Mouse (Mus musculus) hindbrain, postnatal 0 days (tissue): ENCODE measurements around the gene Olfr221. TPM values are rescaled to one million over a fixed set of nuclear protein-coding genes. Genes with fewer than 3 reads are reported as not detected.

Source experiments
- ATAC-seq: fragments of 200-750 bp; cut with Nextera tagmentation; 2 replicates; pipeline ENCODE4 v1.8.0; 2017; ENCODE audit warnings: mild to moderate bottlenecking, moderate TSS enrichment, moderate library complexity
- DNase-seq: peaks from one replicate; pipeline ENCODE4 v3.0.0-alpha.2; 2015; ENCODE audit warnings: low spot score
- H3K27ac ChIP-seq: fragments of 300-500 bp; sonication (generic); 2 replicates; pipeline ENCODE4 v1.5.1; 2014; ENCODE audit warnings: mild to moderate bottlenecking
- H3K27me3 ChIP-seq: fragments of 300-500 bp; sonication (generic); 2 replicates; pipeline ENCODE4 v1.6.1; 2014; ENCODE audit warnings: low read length, mixed read lengths; ENCODE audit not compliant: insufficient read depth
- H3K36me3 ChIP-seq: fragments of 300-500 bp; sonication (generic); 2 replicates; pipeline ENCODE4 v1.6.1; 2014; ENCODE audit warnings: low read length, mixed read lengths; ENCODE audit not compliant: insufficient read depth
- H3K4me1 ChIP-seq: fragments of 300-500 bp; sonication (generic); 2 replicates; pipeline ENCODE4 v1.6.1; 2014; ENCODE audit warnings: antibody characterized with exemption, low read length, mixed read lengths; ENCODE audit not compliant: insufficient read depth
- H3K4me2 ChIP-seq: fragments of 300-500 bp; sonication (generic); 2 replicates; pipeline ENCODE4 v1.6.1; 2014; ENCODE audit warnings: low read depth, mild to moderate bottlenecking, low read length, moderate library complexity, mixed read lengths
- H3K4me3 ChIP-seq: fragments of 300-500 bp; sonication (generic); 2 replicates; pipeline ENCODE4 v1.5.1; 2014; ENCODE audit warnings: low read length
- H3K9ac ChIP-seq: fragments of 300-500 bp; sonication (generic); replicated peaks from 2 replicates; pipeline ENCODE4 v1.6.1; 2014; ENCODE audit warnings: mild to moderate bottlenecking, low read length, moderate library complexity, mixed read lengths
- H3K9me3 ChIP-seq: fragments of 300-500 bp; sonication (generic); 2 replicates; pipeline ENCODE4 v1.6.1; 2016; ENCODE audit warnings: low read length, mixed read lengths
- CTCF ChIP-seq: IDR thresholded peaks from 2 replicates; pipeline ENCODE4 v1.5.1; 2016; ENCODE audit warnings: antibody characterized with exemption, control low read depth, low read depth
- WGBS: fragments of 180-500 bp; shearing (Covaris S2); extraction: QIAGEN DNeasy Blood & Tissue Kit; methylation state at CpG from one replicate; pipeline ENCODE4 v1.1.7; 2014; 5-methylcytosine and 5-hydroxymethylcytosine counted together
- polyA plus RNA-seq: library from polyadenylated mRNA; unstranded; fragments of >200 nt; fragmentation: Nextera tagmentation; extraction: Ambion mirVana; gene quantifications from 2 replicates; pipeline ENCODE4 v1.2.1, GENCODE M21; 2015
- total RNA-seq: library from RNA; depleted of rRNA; stranded (reverse); fragments of >200 nt; gene quantifications from 2 replicates; pipeline ENCODE4 v1.2.3, GENCODE M21; 2014

Olfr221 gene
- total and polyA plus RNA-seq, 2 experiments from 2014 or later, result not detected

DNA sequence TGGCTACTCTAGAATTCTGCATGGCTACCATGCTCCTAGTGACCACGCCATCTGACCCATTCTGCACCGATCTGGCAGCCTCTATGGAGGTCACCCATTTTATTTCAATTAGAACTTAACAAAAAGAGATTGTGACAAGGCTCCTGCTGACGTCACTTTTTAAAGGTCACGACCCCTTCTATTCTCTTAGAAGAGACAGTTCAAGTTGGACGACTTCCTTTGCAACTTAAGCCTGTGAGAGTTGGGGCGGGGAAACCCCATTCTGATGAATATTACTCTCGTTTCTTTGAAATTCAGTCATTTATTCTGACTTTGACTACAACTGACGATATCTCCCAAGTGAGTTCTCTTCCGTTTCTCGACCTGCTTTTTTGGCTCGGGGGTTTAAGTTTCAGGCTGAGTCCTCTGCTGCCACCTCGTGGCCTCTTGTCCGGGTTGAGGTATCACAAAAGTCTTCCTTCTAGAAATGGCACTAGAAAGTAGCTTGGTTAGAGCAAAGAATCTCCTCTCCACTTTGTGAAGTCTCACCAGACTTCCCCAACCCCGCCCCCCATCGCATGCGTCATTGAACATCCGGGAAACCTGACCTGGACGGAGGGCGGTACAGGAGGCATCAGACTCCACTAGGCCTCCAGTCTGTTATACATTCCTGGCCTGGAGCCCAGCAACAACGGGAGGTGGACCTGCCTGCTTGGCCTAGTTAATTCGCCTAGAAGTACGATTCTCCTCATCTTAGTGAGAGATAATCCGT, 19.4 kb downstream of the Olfr221 start:
- H3K36me3 ChIP-seq, result no peaks in the 10 kb centered on the region
- DNase-seq, result peak; percentile 94
- TF ChIP-seq CTCF, result peak; percentile 76
- 3% methylated on average over 23 of the region's 23 CpGs for WGBS
- H3K9me3 ChIP-seq, result no peaks in the 10 kb centered on the region
- ATAC-seq, result peak; percentile 59
- peak overlapping the region; percentile 35; the same call in 1 of the 2 replicates for H3K9ac ChIP-seq
- peaks cover 20% of the 10 kb centered on the region; the same call in 1 of the 2 replicates for H3K4me1 ChIP-seq
- peak overlapping the region; percentile 55 for H3K4me2 ChIP-seq
- H3K4me3 ChIP-seq, result peak overlapping the region; percentile 15
- peak overlapping the region; percentile 82 for H3K27ac ChIP-seq
- H3K27me3 ChIP-seq, result no peaks in the 10 kb centered on the region

DNA sequence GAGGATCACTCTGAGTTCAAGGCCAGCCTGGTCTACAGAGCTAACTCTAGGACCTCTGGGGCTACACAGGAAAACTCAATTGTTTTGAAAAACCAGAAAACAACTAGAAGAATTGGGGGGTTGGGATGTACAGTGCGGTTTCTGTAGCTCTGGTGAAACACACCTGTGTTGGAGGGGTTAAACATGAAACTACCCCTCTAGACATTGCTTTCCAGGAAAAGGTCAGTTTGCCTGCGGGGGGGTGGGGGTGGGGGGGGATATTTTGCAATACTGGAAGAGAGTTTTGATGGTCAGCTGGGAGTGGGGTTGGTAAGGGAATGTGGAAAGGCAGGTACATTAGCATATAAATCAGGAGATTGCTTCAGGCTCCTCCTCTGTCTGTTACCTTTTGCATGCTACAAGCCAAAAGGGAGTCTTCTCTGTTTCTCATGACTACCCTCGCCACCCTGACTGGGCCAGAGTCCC, 20.0 kb downstream of the Olfr221 start:
- Histone ChIP-seq H3K9ac (no peak overlapping the region), H3K36me3 (no peaks in the 10 kb centered on the region), H3K4me1 (peaks cover 20% of the 10 kb centered on the region; the same call in 1 of the 2 replicates), H3K9me3 (no peaks in the 10 kb centered on the region), H3K27me3 (no peaks in the 10 kb centered on the region), H3K4me3 (no peak overlapping the region), H3K4me2 (peak overlapping the region; percentile 55), H3K27ac (peak overlapping the region; percentile 82)
- DNase-seq (no peak), ATAC-seq (no peak)
- no peak for TF ChIP-seq CTCF
- WGBS, result 60% methylated on average over 3 of the region's 3 CpGs

DNA sequence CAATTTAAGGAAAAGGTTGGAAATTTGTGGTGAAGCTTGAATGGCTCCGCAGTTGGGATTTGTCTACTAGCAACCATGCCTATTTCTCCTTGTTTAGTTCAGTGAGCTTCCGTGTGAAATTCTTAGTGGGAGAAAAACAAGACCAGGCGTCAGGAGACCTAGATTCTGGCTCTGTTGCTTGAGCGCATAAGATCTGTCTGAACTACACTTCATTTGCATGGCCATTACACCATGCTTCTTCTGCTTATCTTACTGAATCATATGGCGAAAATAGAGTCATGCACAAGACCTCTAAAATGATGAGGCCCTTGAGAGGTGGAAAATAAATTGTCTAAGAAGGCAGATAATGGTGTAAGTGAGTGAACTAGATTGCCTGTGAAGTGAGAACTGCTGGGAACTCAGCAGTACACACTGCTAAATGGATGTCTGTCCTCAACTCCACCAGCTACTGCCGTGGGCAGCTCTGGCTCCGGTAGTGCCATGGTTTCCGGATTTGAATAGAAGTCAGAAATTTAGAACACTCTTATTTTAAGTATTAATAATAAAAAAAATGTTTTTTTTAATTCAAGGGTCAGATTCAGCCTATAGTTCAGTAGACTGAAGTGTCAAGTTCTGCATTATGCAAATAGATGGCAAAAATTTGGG, 20.6 kb downstream of the Olfr221 start:
- ATAC-seq (no peak), DNase-seq (no peak)
- no peak overlapping the region for H3K4me3 ChIP-seq
- no peaks in the 10 kb centered on the region for H3K36me3 ChIP-seq
- H3K4me2 ChIP-seq, result no peak overlapping the region; the same call in 1 of the 2 replicates
- no peaks in the 10 kb centered on the region for H3K27me3 ChIP-seq
- TF ChIP-seq CTCF, result no peak
- 89% methylated on average over 8 of the region's 8 CpGs for WGBS
- H3K9ac ChIP-seq, result no peak overlapping the region
- peaks cover 20% of the 10 kb centered on the region; the same call in 1 of the 2 replicates for H3K4me1 ChIP-seq
- 0 out of 2 replicates have a peak overlapping the region, but pooled peaks have one; percentile 99 for H3K27ac ChIP-seq
- H3K9me3 ChIP-seq, result no peaks in the 10 kb centered on the region

DNA sequence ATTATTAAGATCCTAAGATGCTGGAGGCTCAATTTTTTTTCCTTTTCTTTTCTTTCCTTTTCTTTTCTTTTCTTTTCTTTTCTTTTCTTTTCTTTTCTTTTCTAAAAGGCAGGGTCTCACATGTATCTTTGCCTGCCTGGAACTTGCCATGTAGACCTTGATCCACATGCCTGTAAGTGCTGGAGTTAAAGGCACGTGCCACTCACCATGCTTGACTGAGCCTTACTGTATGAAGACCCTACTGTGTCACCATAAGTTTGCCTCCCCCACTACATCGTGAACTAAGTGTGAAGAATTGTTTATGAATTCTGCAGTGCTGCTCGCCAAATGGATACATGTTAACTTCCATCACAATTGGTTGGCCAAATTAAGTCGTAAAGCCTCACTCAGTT, 21.1 kb downstream of the Olfr221 start:
- 49% methylated on average over 4 of the region's 4 CpGs for WGBS
- TF ChIP-seq CTCF, result no peak
- peaks cover 24% of the 10 kb centered on the region; the same call in 1 of the 2 replicates for H3K4me1 ChIP-seq
- H3K9me3 ChIP-seq, result no peaks in the 10 kb centered on the region
- peak overlapping the region; percentile 99 for H3K27ac ChIP-seq
- no peaks in the 10 kb centered on the region for H3K36me3 ChIP-seq
- peak overlapping the region; percentile 73 for H3K4me2 ChIP-seq
- no peaks in the 10 kb centered on the region for H3K27me3 ChIP-seq
- H3K4me3 ChIP-seq, result no peak overlapping the region
- DNase-seq (no peak), ATAC-seq (no peak)
- peak overlapping the region; percentile 96; the same call in 1 of the 2 replicates for H3K9ac ChIP-seq

DNA sequence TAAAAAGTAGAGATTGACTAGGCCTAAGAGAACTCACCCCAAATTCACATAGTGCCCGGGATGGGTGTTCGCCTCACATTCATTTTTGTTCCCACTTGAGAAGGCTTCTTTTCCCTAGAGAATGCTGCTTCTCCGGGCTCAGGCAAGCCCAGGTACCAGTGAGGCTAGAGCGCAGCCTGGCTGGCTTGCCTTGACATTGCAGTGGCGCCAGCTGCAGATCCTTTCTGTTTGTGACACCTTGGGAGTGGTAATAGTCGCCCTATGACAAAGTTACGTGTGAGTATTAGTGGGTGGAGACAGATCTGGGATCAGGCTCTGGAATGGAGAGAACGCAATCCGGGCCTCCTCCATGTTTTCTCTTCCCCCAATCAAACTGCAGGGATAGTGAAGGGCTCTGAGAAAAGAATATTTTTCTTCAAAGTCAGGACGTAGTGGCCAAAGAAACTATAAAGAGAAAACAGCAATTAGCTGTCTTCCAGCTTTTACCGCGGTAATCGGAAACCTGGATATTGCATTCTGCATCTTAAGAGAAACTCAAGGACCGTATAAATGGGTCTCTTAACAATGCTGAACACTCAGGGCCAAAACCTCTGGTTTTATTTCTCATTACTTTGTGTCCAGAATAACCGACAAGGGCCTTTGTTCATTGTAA, 21.6 kb downstream of the Olfr221 start, which contains the start of gene Zfp219:
Gene Zfp219, minus strand, starts transcription at position 248 of the 652 bp plus-strand sequence.
- H3K27me3 ChIP-seq, result no peaks in the 10 kb centered on the region
- peak within 1 kb of the TSS; percentile 96 for H3K9ac ChIP-seq
- peak; percentile 79 for TF ChIP-seq CTCF
- WGBS, result 6% methylated on average over 15 of the region's 15 CpGs
- DNase-seq (peak; percentile 89), ATAC-seq (peak; percentile 65)
- peak within 1 kb of the TSS; percentile 73 for H3K4me2 ChIP-seq
- no peaks in the 10 kb centered on the region for H3K9me3 ChIP-seq
- H3K36me3 ChIP-seq, result no peaks in the 10 kb centered on the region
- peaks cover 29% of the 10 kb centered on the region for H3K4me1 ChIP-seq
- H3K4me3 ChIP-seq, result peak within 1 kb of the TSS; percentile 65
- peak within 1 kb of the TSS; percentile 99 for H3K27ac ChIP-seq

DNA sequence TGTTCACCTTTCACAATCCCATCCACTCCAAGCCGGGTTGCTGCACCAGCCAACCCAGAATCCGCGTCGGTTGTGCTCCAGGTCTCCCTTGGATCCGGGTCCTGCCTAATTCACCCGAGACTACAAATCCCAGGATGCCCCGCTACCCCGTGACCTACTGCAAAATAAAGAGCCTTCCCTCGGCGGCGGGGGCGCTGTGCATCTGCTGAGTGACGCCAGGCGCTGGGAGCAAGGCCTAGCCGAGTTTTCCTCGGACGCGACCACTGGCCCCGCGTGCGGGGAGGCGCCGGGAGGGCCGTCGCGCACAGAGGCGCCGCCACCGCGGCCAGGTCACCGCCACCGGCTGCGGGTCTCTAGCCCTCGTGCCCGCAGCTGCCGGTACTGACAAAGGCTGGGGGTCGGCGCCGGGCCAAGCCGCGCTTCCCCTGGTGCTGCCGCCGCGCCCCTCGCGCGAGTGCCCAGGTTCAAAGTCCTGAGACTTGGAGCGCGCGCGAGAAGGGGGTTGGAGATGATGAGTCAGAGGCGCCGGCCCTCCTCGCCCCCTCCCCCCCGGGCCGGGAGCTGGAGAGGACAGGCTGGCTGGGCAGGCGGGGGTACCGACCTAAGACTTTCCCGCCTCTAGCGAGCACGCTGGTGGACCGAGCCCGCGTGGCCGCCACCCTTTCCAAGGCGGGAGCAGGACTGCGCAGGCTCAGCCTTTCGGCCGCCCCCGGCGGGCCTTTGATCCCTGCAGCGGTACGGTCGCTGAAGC, 22.5 kb downstream of the Olfr221 start:
- under 1% methylated on average over 63 of the region's 74 CpGs for WGBS
- H3K4me3 ChIP-seq, result peak overlapping the region; percentile 65
- peak; percentile 92 for ATAC-seq
- H3K27me3 ChIP-seq, result no peaks in the 10 kb centered on the region
- peak overlapping the region; percentile 73 for H3K4me2 ChIP-seq
- H3K9ac ChIP-seq, result peak overlapping the region; percentile 96
- peak; percentile 70 for TF ChIP-seq CTCF
- peak; percentile 99 for DNase-seq
- no peaks in the 10 kb centered on the region for H3K9me3 ChIP-seq
- no peaks in the 10 kb centered on the region for H3K36me3 ChIP-seq
- H3K27ac ChIP-seq, result peak overlapping the region; percentile 99
- peaks cover 32% of the 10 kb centered on the region for H3K4me1 ChIP-seq
